Mouse (Mus musculus): ENCODE data around the gene Cd200r3.

- no peak for TF ChIP-seq CTCF (IDR thresholded peaks at IDR 0.05; ENCODE audit: borderline replicate concordance, insufficient read depth, low read depth, low read length)
- TF ChIP-seq POLR2A (IDR thresholded peaks at IDR 0.05; ENCODE audit: borderline replicate concordance, insufficient read depth, low read length): no peak
These were observed at the start of gene Cd200r3 for GRCm38 (mm10) chr16:44943468-44943867.
